Mouse (Mus musculus) lung, postnatal 0 days (tissue): ENCODE data around the gene Gsg1.

ENCODE experiments used
- CTCF ChIP-seq: IDR thresholded peaks from 2 replicates; pipeline ENCODE4 v1.5.1; 2016; ENCODE audit warnings: antibody characterized with exemption, mild to moderate bottlenecking
- EP300 ChIP-seq: IDR thresholded peaks from 2 replicates; pipeline ENCODE4 v1.6.1; 2016; ENCODE audit warnings: antibody characterized with exemption, mild to moderate bottlenecking, control low read depth

DNA sequence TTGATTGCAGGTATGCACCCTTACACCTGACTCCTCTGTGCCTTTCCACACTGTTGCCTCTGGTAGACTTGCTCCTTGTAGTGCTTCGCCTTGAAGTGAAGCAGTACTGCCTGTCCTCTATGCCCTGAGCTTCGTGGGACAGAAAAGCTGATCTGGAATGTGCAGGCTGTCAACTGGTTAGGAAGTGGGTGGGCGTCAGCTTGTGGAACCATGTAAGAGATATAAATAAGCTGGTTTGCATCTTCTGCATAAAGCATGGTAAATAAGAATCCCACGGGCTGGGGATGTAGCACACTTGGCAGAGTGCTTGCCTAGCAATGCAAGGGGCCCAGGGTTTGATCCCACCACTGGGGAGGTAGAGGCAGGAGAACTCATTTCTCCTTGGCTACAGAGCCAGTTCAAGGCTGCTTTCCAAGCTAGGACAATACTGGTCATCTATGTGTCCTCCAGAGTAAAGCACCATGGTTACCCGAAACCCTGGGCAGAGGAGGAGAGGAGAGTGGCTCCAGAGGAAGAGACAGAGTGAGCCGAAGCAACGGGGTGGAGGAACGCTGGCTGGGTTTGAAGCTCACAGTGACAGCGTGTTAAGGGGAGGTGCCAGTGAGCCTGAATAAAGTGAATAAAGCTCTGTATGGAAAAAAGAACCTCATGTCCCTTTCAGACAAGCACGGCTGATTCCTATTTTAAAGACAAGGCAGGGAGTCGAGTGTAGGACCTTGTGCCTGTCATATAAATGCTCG, 21.5 kb downstream of the Gsg1 start:
- no peak for TF ChIP-seq CTCF
- no peak for TF ChIP-seq EP300
